Mouse (Mus musculus): Measurements from ENCODE around the gene Ankrd34b. TPM values are rescaled to one million over a fixed set of nuclear protein-coding genes. Genes with fewer than 3 reads are reported as not detected.

The Ankrd34b gene
- polyA plus RNA-seq, 1 experiment from 2014 or later = 1.4 TPM

DNA sequence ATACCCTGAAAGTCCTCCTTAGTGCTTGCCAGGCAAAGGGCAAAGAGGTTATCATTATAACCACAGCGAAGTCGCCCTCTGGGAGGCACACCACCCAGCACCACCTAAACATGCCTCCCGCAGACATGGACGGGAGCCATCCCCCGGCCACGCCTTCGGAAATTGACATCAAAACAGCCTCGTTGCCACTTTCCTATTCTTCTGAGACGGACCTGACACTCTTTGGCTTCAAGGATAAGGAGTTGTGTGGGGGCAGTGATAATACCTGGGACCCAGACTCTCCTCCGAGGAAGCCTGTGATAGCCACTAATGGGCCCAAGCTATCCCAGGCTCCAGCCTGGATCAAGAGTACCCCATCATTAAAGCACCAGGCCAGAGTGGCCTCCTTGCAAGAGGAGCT is 13.0 kb downstream of the Ankrd34b start:
- no peak overlapping the region for H3K4me2 ChIP-seq (replicated peaks)
- no peak overlapping the region for H3K27ac ChIP-seq
- no peak overlapping the region for H3K9ac ChIP-seq (replicated peaks)
- no peak for ATAC-seq
- H3K4me3 ChIP-seq (replicated peaks) = no peak overlapping the region
- no peaks in the 10 kb centered on the region for H3K27me3 ChIP-seq
- H3K36me3 ChIP-seq = peaks cover 5% of the 10 kb centered on the region; the same call in 1 of the 2 replicates
- H3K4me1 ChIP-seq (replicated peaks) = no peaks in the 10 kb centered on the region
- 88% methylated on average over 10 of the region's 10 CpGs for WGBS
- H3K9me3 ChIP-seq = no peaks in the 10 kb centered on the region

DNA sequence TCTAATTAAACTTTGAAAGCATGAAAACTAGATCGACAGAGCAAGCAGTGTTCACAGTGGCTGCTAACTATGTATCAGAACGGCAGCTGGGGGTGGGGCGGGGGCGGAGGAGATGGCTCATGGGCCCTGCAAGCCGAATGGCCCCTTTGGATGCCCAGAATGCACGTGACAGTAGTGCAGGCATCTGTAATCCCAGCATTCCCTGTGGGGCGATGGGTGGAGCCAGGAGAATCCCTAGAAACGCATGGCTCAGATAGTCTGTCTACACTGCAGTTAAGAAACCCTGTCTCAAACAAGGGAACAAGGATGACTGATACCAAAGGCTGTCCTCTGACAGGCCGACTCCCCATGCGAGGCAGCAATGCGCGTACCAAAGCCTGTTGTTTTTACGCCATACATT is 14.6 kb downstream of the Ankrd34b start:
- H3K27me3 ChIP-seq = no peaks in the 10 kb centered on the region
- 81% methylated on average over 13 of the region's 13 CpGs for WGBS
- no peak overlapping the region for H3K27ac ChIP-seq
- ATAC-seq = no peak
- peaks cover 5% of the 10 kb centered on the region; the same call in 1 of the 2 replicates for H3K36me3 ChIP-seq
- no peaks in the 10 kb centered on the region for H3K9me3 ChIP-seq
- H3K9ac ChIP-seq (replicated peaks) = no peak overlapping the region
- H3K4me1 ChIP-seq (replicated peaks) = no peaks in the 10 kb centered on the region
- no peak overlapping the region for H3K4me3 ChIP-seq (replicated peaks)
- no peak overlapping the region for H3K4me2 ChIP-seq (replicated peaks)

DNA sequence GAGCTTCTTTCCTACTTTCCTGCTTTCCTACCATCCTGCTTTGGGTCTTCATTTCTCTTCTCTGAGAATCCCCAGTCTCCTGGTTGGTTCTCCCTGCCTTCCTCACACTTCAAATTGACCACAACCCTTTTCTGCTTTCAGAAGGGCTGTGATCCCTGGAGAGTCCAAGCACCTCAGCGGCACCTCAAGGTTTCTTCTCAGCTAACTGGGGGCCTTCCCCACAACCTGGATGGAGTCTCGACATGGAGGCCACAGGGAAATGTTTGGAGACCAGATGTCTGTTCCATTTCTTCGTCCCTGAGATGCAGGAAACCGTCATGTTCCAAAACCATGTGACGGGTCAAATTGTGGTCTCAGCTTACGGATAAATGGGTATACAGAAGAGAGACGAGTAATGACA is 21.2 kb downstream of the Ankrd34b start:
- 91% methylated on average over 7 of the region's 7 CpGs for WGBS
- Histone ChIP-seq H3K36me3 (no peaks in the 10 kb centered on the region), H3K4me3 (replicated peaks) (no peak overlapping the region), H3K27ac (no peak overlapping the region), H3K4me2 (replicated peaks) (no peak overlapping the region), H3K9ac (replicated peaks) (no peak overlapping the region), H3K4me1 (replicated peaks) (no peaks in the 10 kb centered on the region), H3K27me3 (no peaks in the 10 kb centered on the region), H3K9me3 (no peaks in the 10 kb centered on the region)
- no peak for ATAC-seq

DNA sequence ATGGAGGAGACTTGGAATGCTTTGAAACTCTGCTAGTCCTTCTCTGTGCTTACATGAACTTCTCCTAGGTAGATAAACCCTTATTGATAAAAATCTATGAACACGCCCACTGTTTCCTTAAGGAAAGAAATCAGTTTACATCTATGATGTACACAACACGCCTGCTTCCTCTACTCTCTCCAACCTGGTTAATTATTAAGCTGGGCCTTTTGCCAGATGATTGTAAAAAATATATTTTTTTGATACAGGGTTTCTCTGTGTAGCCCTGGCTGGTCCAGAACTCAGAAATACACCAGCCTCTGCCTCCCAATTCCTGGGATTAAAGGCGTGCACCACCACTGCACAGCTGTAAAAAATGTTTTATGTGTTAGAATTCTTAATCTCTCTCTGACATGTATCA is 39.0 kb downstream of the Ankrd34b start:
- peaks cover 12% of the 10 kb centered on the region; the same call in 1 of the 2 replicates for H3K36me3 ChIP-seq
- H3K27ac ChIP-seq = no peak overlapping the region
- H3K4me1 ChIP-seq (replicated peaks) = no peaks in the 10 kb centered on the region
- no peak overlapping the region for H3K4me2 ChIP-seq (replicated peaks)
- no peaks in the 10 kb centered on the region for H3K9me3 ChIP-seq
- no peak overlapping the region for H3K9ac ChIP-seq (replicated peaks)
- no peaks in the 10 kb centered on the region for H3K27me3 ChIP-seq
- H3K4me3 ChIP-seq (replicated peaks) = no peak overlapping the region
- ATAC-seq = no peak
- 90% methylated on average over 3 of the region's 3 CpGs for WGBS

DNA sequence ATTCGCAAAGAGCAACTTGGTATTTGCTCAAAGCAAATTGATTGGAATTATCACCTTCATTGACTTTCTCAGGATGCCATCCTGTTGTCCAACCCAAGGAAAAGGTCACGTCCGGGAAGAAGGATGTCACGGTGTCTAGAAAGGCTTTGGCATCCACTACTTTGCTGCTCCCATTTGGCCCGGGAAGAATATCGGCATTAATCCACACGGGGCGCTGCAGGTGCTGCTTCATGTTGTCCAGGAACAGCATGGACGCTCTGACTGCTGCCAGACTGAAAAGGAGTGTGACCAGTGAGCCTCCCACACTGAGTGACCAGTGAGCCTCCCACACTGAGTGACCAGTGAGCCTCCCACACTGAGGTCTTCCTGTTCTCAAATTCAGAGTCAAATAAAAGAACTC is 42.2 kb downstream of the Ankrd34b start:
- 79% methylated on average over 9 of the region's 9 CpGs for WGBS
- Histone ChIP-seq H3K9ac (replicated peaks) (no peak overlapping the region), H3K36me3 (peaks cover 12% of the 10 kb centered on the region; the same call in 1 of the 2 replicates), H3K4me3 (replicated peaks) (no peak overlapping the region), H3K27me3 (no peaks in the 10 kb centered on the region), H3K27ac (no peak overlapping the region), H3K4me2 (replicated peaks) (no peak overlapping the region), H3K4me1 (replicated peaks) (no peaks in the 10 kb centered on the region), H3K9me3 (no peaks in the 10 kb centered on the region)
- ATAC-seq = no peak

DNA sequence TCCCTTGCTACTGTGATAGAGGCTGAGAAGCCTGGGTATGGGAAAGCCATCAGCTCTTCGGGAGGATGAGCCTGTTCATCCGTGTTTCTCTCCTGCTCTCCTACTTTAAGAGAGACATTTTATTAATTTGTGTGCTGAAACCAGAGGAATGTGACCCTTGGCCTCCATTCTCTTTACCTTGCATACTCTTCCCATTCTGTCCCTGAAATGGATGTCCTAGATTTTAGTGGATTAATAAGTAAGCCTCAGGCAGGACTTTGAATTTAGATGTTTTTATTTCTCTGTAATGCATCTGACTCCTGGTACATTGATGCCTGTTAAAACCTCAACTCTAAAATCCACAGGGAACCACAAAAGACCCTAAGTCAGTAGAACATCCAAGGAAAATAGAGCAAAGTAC is 43.7 kb downstream of the Ankrd34b start:
- Histone ChIP-seq H3K4me3 (replicated peaks) (no peak overlapping the region), H3K9me3 (no peaks in the 10 kb centered on the region), H3K4me1 (replicated peaks) (no peaks in the 10 kb centered on the region), H3K27me3 (no peaks in the 10 kb centered on the region), H3K27ac (no peak overlapping the region), H3K36me3 (peaks cover 18% of the 10 kb centered on the region; the same call in 1 of the 2 replicates), H3K9ac (replicated peaks) (no peak overlapping the region), H3K4me2 (replicated peaks) (no peak overlapping the region)
- 72% methylated on average over 2 of the region's 2 CpGs for WGBS
- ATAC-seq = no peak

DNA sequence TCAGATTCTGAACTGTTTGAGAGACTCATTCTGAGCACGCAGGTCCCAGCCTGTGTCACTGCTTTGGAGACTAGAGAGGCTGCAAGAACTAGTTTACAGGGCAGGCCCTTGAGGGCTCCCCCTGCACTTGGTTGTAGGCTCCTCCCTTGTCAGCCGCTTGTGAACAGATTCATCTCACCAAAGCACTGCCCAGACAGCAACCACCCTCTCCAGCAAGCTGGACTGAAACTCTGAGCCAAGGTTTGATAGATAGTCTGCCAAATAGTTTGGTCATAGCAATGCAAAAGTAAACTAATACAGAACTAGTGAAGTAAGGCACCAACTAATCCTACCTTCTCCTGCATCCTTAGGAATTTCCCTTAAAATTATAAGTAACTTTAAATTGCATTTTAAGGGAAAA is 44.5 kb downstream of the Ankrd34b start:
- no peak for ATAC-seq
- Histone ChIP-seq H3K4me2 (replicated peaks) (no peak overlapping the region), H3K9ac (replicated peaks) (no peak overlapping the region), H3K4me1 (replicated peaks) (no peaks in the 10 kb centered on the region), H3K27me3 (no peaks in the 10 kb centered on the region), H3K36me3 (peaks cover 18% of the 10 kb centered on the region; the same call in 1 of the 2 replicates), H3K9me3 (no peaks in the 10 kb centered on the region), H3K27ac (no peak overlapping the region), H3K4me3 (replicated peaks) (no peak overlapping the region)
- WGBS = 77% methylated on average over 2 of the region's 2 CpGs

DNA sequence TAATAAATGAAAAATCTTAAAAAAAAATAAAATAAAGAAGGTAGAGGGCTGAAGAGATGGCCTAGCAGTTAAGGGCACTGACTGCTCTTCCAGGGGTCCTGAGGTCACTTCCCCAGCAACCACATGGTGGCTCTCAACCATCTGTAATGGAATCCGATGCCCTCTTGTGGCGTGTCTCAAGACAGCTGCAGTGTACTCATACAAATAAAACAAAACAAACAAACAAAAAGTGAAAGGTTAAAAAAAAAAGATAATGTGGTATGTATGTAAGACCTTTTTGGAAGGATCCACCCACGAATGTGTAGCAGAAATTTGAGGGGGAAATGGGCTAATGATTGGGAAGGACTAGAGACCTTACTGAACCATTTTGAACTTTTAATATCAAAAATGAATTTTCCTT is 57.7 kb downstream of the Ankrd34b start:
- H3K9ac ChIP-seq (replicated peaks) = peak overlapping the region; percentile 28; the same call in 1 of the 2 replicates
- H3K9me3 ChIP-seq = no peaks in the 10 kb centered on the region
- H3K4me2 ChIP-seq (replicated peaks) = peak overlapping the region; percentile 56
- 2% methylated on average over 3 of the region's 3 CpGs for WGBS
- no peaks in the 10 kb centered on the region for H3K4me1 ChIP-seq (replicated peaks)
- no peaks in the 10 kb centered on the region for H3K27me3 ChIP-seq
- peaks cover 6% of the 10 kb centered on the region for H3K36me3 ChIP-seq
- H3K27ac ChIP-seq = peak overlapping the region; percentile 75; the same call in 1 of the 2 replicates
- ATAC-seq = peak; percentile 61
- peak overlapping the region; percentile 46 for H3K4me3 ChIP-seq (replicated peaks)

DNA sequence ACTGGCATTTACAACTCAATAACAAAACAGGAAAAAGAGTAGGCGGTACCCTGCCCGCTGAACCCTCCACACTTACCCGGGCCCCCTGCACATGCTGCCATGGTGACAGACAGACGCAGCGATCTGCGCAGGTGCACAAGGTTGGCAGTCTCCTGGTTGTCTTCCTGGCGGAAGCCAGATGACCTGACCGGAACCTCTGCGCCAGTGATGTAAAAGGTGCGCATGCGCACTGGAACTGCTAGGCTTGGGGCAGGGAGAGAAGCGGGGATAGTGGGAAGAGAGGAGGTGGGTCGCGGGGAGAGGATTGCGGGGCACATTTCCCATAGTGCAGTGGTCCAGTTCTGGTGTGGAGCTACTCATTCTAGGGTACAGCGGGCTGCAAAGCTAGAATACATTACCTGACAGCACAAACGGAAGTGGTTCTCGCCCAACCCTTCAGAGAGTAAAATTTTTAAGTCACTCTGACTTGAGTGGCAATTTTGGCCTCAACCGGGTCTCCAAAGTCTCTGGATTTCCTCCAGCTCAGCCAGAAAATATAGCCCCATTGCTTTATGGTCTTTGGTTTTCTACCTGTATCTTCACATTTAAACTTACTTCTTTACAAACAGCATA is 58.3 kb downstream of the Ankrd34b start, which contains the start of gene Fam151b:
Gene Fam151b, minus strand, starts transcription at position 164 of the 612 bp plus-strand sequence.
- Histone ChIP-seq H3K4me2 (replicated peaks) (peak within 1 kb of the TSS; percentile 56), H3K9ac (replicated peaks) (peak within 1 kb of the TSS; percentile 60), H3K4me3 (replicated peaks) (peak within 1 kb of the TSS; percentile 46), H3K27me3 (no peaks in the 10 kb centered on the region), H3K4me1 (replicated peaks) (no peaks in the 10 kb centered on the region), H3K27ac (peak within 1 kb of the TSS; percentile 75), H3K36me3 (peaks cover 7% of the 10 kb centered on the region), H3K9me3 (no peaks in the 10 kb centered on the region)
- WGBS = 6% methylated on average over 19 of the region's 19 CpGs
- ATAC-seq = peak; percentile 100

DNA sequence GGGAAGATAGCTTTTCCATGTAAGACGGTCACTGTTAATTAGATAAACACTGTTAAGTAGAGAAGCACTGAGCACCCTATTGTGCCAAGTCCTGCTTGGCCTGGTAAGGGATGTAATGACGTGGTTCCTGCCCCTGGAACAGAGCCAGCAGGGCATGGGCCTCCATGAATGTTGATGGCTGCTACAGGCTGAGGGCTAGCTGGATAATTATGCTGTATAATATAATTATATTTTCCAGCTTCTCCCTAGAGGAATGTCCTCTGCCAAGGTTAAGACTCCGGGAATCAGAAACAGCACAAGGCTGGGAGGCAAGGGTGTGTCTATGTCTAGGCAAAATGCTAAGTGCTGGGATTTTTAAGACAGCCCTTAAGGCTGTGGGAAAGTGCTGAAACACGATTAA is 65.1 kb downstream of the Ankrd34b start:
- Histone ChIP-seq H3K36me3 (peaks cover 38% of the 10 kb centered on the region), H3K27me3 (no peaks in the 10 kb centered on the region), H3K27ac (no peak overlapping the region), H3K9me3 (no peaks in the 10 kb centered on the region), H3K4me1 (replicated peaks) (no peaks in the 10 kb centered on the region), H3K4me3 (replicated peaks) (no peak overlapping the region), H3K9ac (replicated peaks) (no peak overlapping the region), H3K4me2 (replicated peaks) (no peak overlapping the region)
- WGBS = 69% methylated on average over 4 of the region's 4 CpGs
- ATAC-seq = peak; percentile 40; the same call in 1 of the 2 replicates
